Mouse (Mus musculus) intestine, embryonic 15.5 days (tissue): ENCODE measurements around the gene Rps6ka3. TPM values are rescaled to one million over a fixed set of nuclear protein-coding genes. Genes with fewer than 3 reads are reported as not detected.

Experiments
- ATAC-seq: fragments of 200-750 bp; cut with Nextera tagmentation; 2 replicates; pipeline ENCODE4 v1.8.0; 2017; ENCODE audit warnings: moderate TSS enrichment, moderate library complexity
- H3K27ac ChIP-seq: fragments of 300-500 bp; sonication (generic); 2 replicates; pipeline ENCODE4 v1.5.1; 2015; ENCODE audit warnings: mild to moderate bottlenecking, inconsistent platforms
- H3K27me3 ChIP-seq: fragments of 300-500 bp; sonication (generic); replicated peaks from 2 replicates; pipeline ENCODE4 v1.6.1; 2015; ENCODE audit warnings: inconsistent platforms
- H3K36me3 ChIP-seq: fragments of 300-500 bp; sonication (generic); 2 replicates; pipeline ENCODE4 v1.6.1; 2015; ENCODE audit warnings: inconsistent platforms
- H3K4me1 ChIP-seq: fragments of 300-500 bp; sonication (generic); replicated peaks from 2 replicates; pipeline ENCODE4 v1.6.1; 2015; ENCODE audit warnings: inconsistent platforms
- H3K4me2 ChIP-seq: fragments of 300-500 bp; sonication (generic); replicated peaks from 2 replicates; pipeline ENCODE4 v1.6.1; 2015; ENCODE audit warnings: mild to moderate bottlenecking, inconsistent platforms
- H3K4me3 ChIP-seq: fragments of 300-500 bp; sonication (generic); replicated peaks from 2 replicates; pipeline ENCODE4 v1.5.1; 2015; ENCODE audit warnings: inconsistent platforms
- H3K9ac ChIP-seq: fragments of 300-500 bp; sonication (generic); 2 replicates; pipeline ENCODE4 v1.6.1; 2015; ENCODE audit warnings: inconsistent platforms
- H3K9me3 ChIP-seq: fragments of 300-500 bp; sonication (generic); 2 replicates; pipeline ENCODE4 v1.6.1; 2016; ENCODE audit warnings: inconsistent platforms
- WGBS: fragments of 180-500 bp; shearing (Covaris S2); methylation state at CpG from one replicate; pipeline ENCODE4 v1.1.7; 2015; 5-methylcytosine and 5-hydroxymethylcytosine counted together
- polyA plus RNA-seq: library from polyadenylated mRNA; unstranded; fragments of >200 nt; fragmentation: Nextera tagmentation; extraction: Ambion mirVana; gene quantifications from 2 replicates; pipeline ENCODE4 v1.2.1, GENCODE M21; 2015

Rps6ka3 gene
- polyA plus RNA-seq: 4.6 and 5.3 TPM in 2 replicates

- Histone ChIP-seq H3K9ac (no peak within 1 kb of the TSS), H3K4me1 (no peaks in the 10 kb centered on the region), H3K27me3 (no peaks in the 10 kb centered on the region; the same call in 1 of the 2 replicates), H3K36me3 (no peaks in the 10 kb centered on the region), H3K9me3 (no peaks in the 10 kb centered on the region), H3K27ac (no peak within 1 kb of the TSS), H3K4me3 (no peak within 1 kb of the TSS), H3K4me2 (no peak within 1 kb of the TSS)
- no peak for ATAC-seq
- WGBS: 96% methylated on average over 4 of the region's 4 CpGs
Observed at GRCm38 (mm10) chrX:159210007-159210406, at the start of gene Rps6ka3. TSS of gene Rps6ka3 (plus strand) at chrX:159210307.

GRCm38 (mm10) chrX:159169200-159169599, 40.9 kb upstream of the Rps6ka3 start:
- ATAC-seq: no peak
- Histone ChIP-seq H3K4me2 (no peak overlapping the region), H3K27me3 (no peaks in the 10 kb centered on the region), H3K9ac (no peak overlapping the region), H3K4me3 (no peak overlapping the region), H3K27ac (no peak overlapping the region), H3K36me3 (no peaks in the 10 kb centered on the region), H3K9me3 (no peaks in the 10 kb centered on the region), H3K4me1 (no peaks in the 10 kb centered on the region)
- WGBS: 81% methylated on average over 2 of the region's 2 CpGs

GRCm38 (mm10) chrX:159171579-159171978, 38.5 kb upstream of the Rps6ka3 start:
- no peak overlapping the region for H3K4me2 ChIP-seq
- WGBS: 65% methylated on average over 2 of the region's 2 CpGs
- H3K4me3 ChIP-seq: no peak overlapping the region
- H3K9me3 ChIP-seq: no peaks in the 10 kb centered on the region
- no peaks in the 10 kb centered on the region for H3K27me3 ChIP-seq
- ATAC-seq: no peak
- H3K27ac ChIP-seq: no peak overlapping the region
- no peaks in the 10 kb centered on the region for H3K4me1 ChIP-seq
- no peak overlapping the region for H3K9ac ChIP-seq
- H3K36me3 ChIP-seq: no peaks in the 10 kb centered on the region

- Histone ChIP-seq H3K36me3 (no peaks in the 10 kb centered on the region), H3K9me3 (no peaks in the 10 kb centered on the region)
- ATAC-seq: no peak
Observed at GRCm38 (mm10) chrX:159191581-159191980, 18.5 kb upstream of the Rps6ka3 start.

GRCm38 (mm10) chrX:159199495-159199894, 10.6 kb upstream of the Rps6ka3 start:
- Histone ChIP-seq H3K27ac (no peak overlapping the region), H3K9ac (no peak overlapping the region), H3K4me3 (no peak overlapping the region), H3K4me2 (no peak overlapping the region), H3K27me3 (no peaks in the 10 kb centered on the region), H3K36me3 (no peaks in the 10 kb centered on the region), H3K4me1 (no peaks in the 10 kb centered on the region), H3K9me3 (no peaks in the 10 kb centered on the region)
- no peak for ATAC-seq

More at GRCm38 (mm10) chrX:159191581-159191980, 18.5 kb upstream of the Rps6ka3 start:
- no peaks in the 10 kb centered on the region for H3K4me1 ChIP-seq
- H3K27me3 ChIP-seq: no peaks in the 10 kb centered on the region
- 75% methylated on average over 4 of the region's 4 CpGs for WGBS
- H3K4me2 ChIP-seq: no peak overlapping the region
- no peak overlapping the region for H3K27ac ChIP-seq
- no peak overlapping the region for H3K4me3 ChIP-seq
- no peak overlapping the region for H3K9ac ChIP-seq

GRCm38 (mm10) chrX:159200101-159200500, 10.0 kb upstream of the Rps6ka3 start:
- no peak for ATAC-seq
- Histone ChIP-seq H3K9me3 (no peaks in the 10 kb centered on the region), H3K36me3 (no peaks in the 10 kb centered on the region), H3K4me3 (no peak overlapping the region), H3K9ac (no peak overlapping the region), H3K4me2 (no peak overlapping the region), H3K27me3 (no peaks in the 10 kb centered on the region; the same call in 1 of the 2 replicates), H3K4me1 (no peaks in the 10 kb centered on the region), H3K27ac (no peak overlapping the region)
- WGBS: 44% methylated on average over 5 of the region's 5 CpGs

- Histone ChIP-seq H3K9ac (no peak overlapping the region), H3K36me3 (no peaks in the 10 kb centered on the region), H3K9me3 (no peaks in the 10 kb centered on the region), H3K27ac (no peak overlapping the region), H3K27me3 (no peaks in the 10 kb centered on the region), H3K4me3 (no peak overlapping the region), H3K4me2 (no peak overlapping the region), H3K4me1 (no peaks in the 10 kb centered on the region)
- ATAC-seq: no peak
- WGBS: 55% methylated on average over 5 of the region's 5 CpGs
Observed at GRCm38 (mm10) chrX:159210892-159211583, 931 bp downstream of the Rps6ka3 start.

- Histone ChIP-seq H3K4me2 (no peak overlapping the region), H3K4me3 (no peak overlapping the region), H3K27ac (no peak overlapping the region), H3K4me1 (no peaks in the 10 kb centered on the region), H3K9ac (no peak overlapping the region), H3K27me3 (no peaks in the 10 kb centered on the region), H3K9me3 (no peaks in the 10 kb centered on the region), H3K36me3 (no peaks in the 10 kb centered on the region)
- 51% methylated on average over 3 of the region's 3 CpGs for WGBS
- no peak for ATAC-seq
Observed at GRCm38 (mm10) chrX:159215253-159215652, 5.1 kb downstream of the Rps6ka3 start.

GRCm38 (mm10) chrX:159222474-159222873, 12.4 kb downstream of the Rps6ka3 start:
- Histone ChIP-seq H3K27me3 (no peaks in the 10 kb centered on the region), H3K4me2 (no peak overlapping the region), H3K9me3 (no peaks in the 10 kb centered on the region), H3K27ac (no peak overlapping the region), H3K4me1 (no peaks in the 10 kb centered on the region), H3K9ac (no peak overlapping the region), H3K36me3 (no peaks in the 10 kb centered on the region), H3K4me3 (no peak overlapping the region)
- WGBS: 58% methylated on average over 3 of the region's 3 CpGs
- no peak for ATAC-seq

GRCm38 (mm10) chrX:159237275-159237674, 27.2 kb downstream of the Rps6ka3 start:
- H3K27me3 ChIP-seq: no peaks in the 10 kb centered on the region; the same call in 1 of the 2 replicates
- H3K4me2 ChIP-seq: no peak overlapping the region
- H3K4me3 ChIP-seq: no peak overlapping the region
- H3K4me1 ChIP-seq: no peaks in the 10 kb centered on the region
- 26% methylated on average over 1 of the region's 1 CpGs for WGBS
- H3K27ac ChIP-seq: no peak overlapping the region
- H3K9me3 ChIP-seq: no peaks in the 10 kb centered on the region
- H3K36me3 ChIP-seq: no peaks in the 10 kb centered on the region
- ATAC-seq: no peak
- H3K9ac ChIP-seq: no peak overlapping the region

GRCm38 (mm10) chrX:159254001-159254884, 44.1 kb downstream of the Rps6ka3 start:
- Histone ChIP-seq H3K9ac (peak overlapping the region; percentile 45; the same call in 1 of the 2 replicates), H3K27ac (peak overlapping the region; percentile 89), H3K4me2 (peak overlapping the region; percentile 68), H3K27me3 (no peaks in the 10 kb centered on the region), H3K9me3 (no peaks in the 10 kb centered on the region), H3K36me3 (no peaks in the 10 kb centered on the region), H3K4me1 (no peaks in the 10 kb centered on the region), H3K4me3 (peak overlapping the region; percentile 62)
- peak; percentile 39 for ATAC-seq
- WGBS: 23% methylated on average over 25 of the region's 27 CpGs

- WGBS: 23% methylated on average over 38 of the region's 71 CpGs
- ATAC-seq: peak; percentile 97
Observed at GRCm38 (mm10) chrX:159255123-159255978, 45.2 kb downstream of the Rps6ka3 start.

More at GRCm38 (mm10) chrX:159255123-159255978, 45.2 kb downstream of the Rps6ka3 start:
- Histone ChIP-seq H3K9ac (peak overlapping the region; percentile 63), H3K4me1 (no peaks in the 10 kb centered on the region), H3K4me2 (peak overlapping the region; percentile 68), H3K27ac (peak overlapping the region; percentile 89), H3K27me3 (no peaks in the 10 kb centered on the region), H3K4me3 (peak overlapping the region; percentile 62), H3K36me3 (no peaks in the 10 kb centered on the region), H3K9me3 (no peaks in the 10 kb centered on the region)
